Mouse (Mus musculus) c-Kit-positive CD71-negative TER-119-negative erythroid progenitor cells, embryonic 14.5 days (primary cell): ENCODE measurements around the gene Mrpl20.

Source experiments
- DNase-seq: peaks from one replicate; pipeline ENCODE4 v3.0.0-alpha.2; 2013; ENCODE audit warnings: low read depth

The Mrpl20 gene

DNA sequence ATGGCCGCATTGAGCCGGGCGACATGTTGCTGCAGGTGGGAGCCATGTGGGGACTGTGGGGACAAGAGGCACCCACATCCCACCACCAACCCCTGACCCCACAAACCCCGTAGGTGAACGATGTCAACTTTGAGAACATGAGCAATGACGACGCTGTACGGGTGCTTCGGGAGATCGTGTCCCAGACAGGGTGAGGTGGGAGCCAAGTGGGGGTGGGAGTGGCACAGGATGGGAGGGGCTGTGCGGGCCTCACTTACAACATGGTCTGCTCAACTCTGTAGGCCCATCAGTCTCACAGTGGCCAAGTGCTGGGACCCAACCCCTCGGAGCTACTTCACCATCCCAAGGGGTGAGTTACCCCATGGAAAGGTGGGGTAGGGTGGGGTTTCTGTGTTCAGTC lies 52.3 kb downstream of the Mrpl20 start:
- DNase-seq: no peak

DNA sequence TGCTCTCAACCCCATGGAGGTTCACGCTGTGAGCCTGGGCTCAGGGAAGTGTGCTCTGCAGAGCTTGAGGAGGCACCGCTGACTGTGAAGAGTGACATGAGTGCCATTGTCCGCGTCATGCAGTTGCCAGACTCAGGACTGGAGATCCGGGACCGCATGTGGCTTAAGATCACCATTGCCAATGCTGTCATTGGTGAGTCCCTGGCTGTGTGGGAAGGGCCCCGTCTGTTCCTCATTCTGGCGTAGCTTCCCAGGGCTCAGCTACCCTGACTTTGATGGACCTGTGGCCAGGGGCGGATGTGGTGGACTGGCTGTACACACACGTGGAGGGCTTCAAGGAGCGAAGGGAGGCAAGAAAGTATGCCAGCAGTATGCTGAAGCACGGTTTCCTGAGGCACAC lies 53.4 kb downstream of the Mrpl20 start:
- no peak for DNase-seq

GRCm38 (mm10) chr4:155856881-155857280 lies 54.2 kb downstream of the Mrpl20 start:
- no peak for DNase-seq

- peak; percentile 58 for DNase-seq
Measured at GRCm38 (mm10) chr4:155859318-155859717, 56.6 kb downstream of the Mrpl20 start.
